Mouse (Mus musculus) brain, embryonic 14.5 days (tissue): Measurements from ENCODE around the gene Ubash3a.

Source experiments
- CTCF ChIP-seq: fragments of 200-500 bp; IDR thresholded peaks from 2 replicates; pipeline ENCODE4 v1.5.1; 2012; ENCODE audit warnings: inconsistent platforms, mild to moderate bottlenecking, moderate library complexity, borderline replicate concordance; ENCODE audit not compliant: insufficient read depth, insufficient read length; ENCODE audit errors: extremely low read depth
- POLR2A ChIP-seq: fragments of 200-500 bp; IDR thresholded peaks from 2 replicates; pipeline ENCODE4 v1.6.1; 2012; ENCODE audit warnings: mild to moderate bottlenecking, inconsistent platforms, borderline replicate concordance; ENCODE audit not compliant: poor library complexity, insufficient read depth, insufficient read length, severe bottlenecking; ENCODE audit errors: extremely low read depth

DNA sequence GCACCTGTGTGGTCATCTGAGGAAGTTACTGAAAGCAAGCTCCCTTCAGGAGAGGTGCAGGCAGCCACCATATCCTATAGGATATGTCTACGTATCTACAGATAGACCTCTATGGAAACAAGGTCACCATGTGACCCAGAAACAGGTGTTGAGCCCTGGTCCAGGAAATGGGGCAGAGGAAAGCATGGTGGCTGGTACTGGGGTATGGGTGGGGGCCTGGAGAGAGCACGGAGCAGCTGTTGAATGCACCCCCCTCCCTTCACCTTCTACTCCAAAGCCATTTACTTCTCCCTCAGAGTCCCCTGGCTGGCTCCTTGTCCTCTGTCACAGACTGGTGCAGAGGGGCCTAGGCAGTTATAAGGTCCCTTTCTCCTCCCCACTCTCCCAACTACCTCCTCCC is 43.9 kb upstream of the Ubash3a start:
- TF ChIP-seq CTCF, result no peak
- no peak for TF ChIP-seq POLR2A
